Mouse (Mus musculus): ENCODE data around the gene Ankib1. TPM values are rescaled to one million over a fixed set of nuclear protein-coding genes. Genes with fewer than 3 reads are reported as not detected.
"Not testable (repeated sequence)": the region's sequence is repeated elsewhere in the genome, so short reads cannot be mapped to it uniquely, and the experiment has no call there.

Ankib1 gene
- polyA plus RNA-seq (2015; fragmentation: Nextera tagmentation; extraction: Ambion mirVana): 20.1 and 20.9 TPM in 2 replicates

DNA sequence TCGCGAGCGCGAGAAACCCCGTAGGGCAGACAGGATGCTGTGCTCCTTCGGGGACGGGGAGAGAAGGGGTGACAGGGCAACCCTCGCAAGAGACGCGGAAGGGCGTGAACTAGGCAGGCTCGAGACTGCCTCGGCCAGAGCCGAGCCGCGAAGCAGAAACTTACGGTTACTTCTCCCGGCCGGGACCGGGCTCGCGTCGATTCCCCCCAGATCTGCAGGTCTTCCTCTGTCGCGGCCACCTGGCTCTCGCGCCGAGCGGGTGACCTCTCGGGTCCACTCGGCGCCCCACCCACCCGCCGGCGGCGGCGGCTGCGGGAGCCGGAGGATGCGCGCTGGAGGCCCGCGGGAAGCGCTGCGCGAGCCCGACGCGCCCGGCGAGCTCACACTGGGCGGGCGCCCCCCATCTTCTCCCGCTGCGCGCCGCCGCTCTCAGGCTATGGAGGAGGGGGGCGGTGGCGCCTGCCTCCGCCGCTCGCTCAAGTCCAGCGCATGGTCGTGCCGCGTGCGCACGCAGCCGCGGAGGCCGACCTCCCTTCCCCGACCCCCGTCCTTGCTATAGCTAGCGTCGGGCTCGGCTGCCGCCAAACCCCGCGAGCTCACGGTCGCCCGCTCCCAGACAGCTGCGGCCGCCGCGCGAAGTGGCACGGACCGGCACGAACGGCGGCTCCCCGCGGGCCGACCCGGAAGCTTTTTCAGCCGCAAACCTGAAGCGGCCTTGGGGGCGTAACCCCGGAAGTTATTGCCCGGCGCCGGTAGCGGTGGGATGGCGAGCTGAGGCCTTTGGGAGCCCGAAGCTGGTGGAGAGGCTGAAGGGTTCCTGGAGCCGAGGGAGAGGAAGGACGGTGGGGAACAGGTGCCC lies at the start of gene Ankib1, which contains the start of gene Krit1:
Gene Ankib1, minus strand, starts transcription at position 493 of the 859 bp plus-strand sequence.
Gene Krit1, plus strand, starts transcription at position 752 of the 859 bp plus-strand sequence.
- H3K36me3 ChIP-seq: no peaks in the 10 kb centered on the region
- peak; percentile 97 for ATAC-seq (replicated peaks)

DNA sequence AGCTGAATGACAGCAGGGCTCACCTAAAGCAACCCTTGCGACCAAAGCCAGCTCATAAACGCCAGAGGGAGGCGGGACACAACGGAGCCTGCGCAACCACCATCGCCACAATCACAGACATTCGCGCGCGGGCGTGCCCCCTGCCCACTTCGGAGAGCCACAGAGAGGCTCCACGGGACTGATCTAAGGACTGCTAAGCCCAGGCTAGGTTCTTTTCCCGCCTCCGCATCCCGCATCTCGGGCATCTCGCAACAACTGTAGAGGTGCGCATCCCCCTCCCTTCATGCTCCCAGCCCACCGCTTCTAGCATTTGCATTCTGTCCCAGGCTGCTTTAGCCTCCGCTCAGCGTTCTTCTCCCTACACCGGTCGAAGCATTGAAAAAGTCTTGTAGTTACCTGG lies 42.3 kb upstream of the Ankib1 start, which contains the start of gene Lrrd1:
Gene Lrrd1, plus strand, starts transcription at position 148 of the 400 bp plus-strand sequence.
- peak; percentile 35 for ATAC-seq (replicated peaks)
- Histone ChIP-seq H3K27me3 (no peaks in the 10 kb centered on the region), H3K27ac (replicated peaks) (no peak within 1 kb of the TSS), H3K4me2 (replicated peaks) (peak within 1 kb of the TSS; percentile 53), H3K9ac (replicated peaks) (peak within 1 kb of the TSS; percentile 33), H3K9me3 (no peaks in the 10 kb centered on the region), H3K4me3 (peak within 1 kb of the TSS; percentile 34), H3K36me3 (peaks cover 17% of the 10 kb centered on the region), H3K4me1 (0 out of 2 replicates have a peak, but pooled peaks cover 5% of the 10 kb centered on the region)
- WGBS: 9% methylated on average over 24 of the region's 24 CpGs

More for the DNA sequence above, at the start of gene Ankib1, which contains the start of gene Krit1:
- H3K4me2 ChIP-seq (replicated peaks): peak within 1 kb of the TSS; percentile 89
- H3K9me3 ChIP-seq: no peaks in the 10 kb centered on the region
- H3K27me3 ChIP-seq: no peaks in the 10 kb centered on the region
- peak within 1 kb of the TSS; percentile 88 for H3K9ac ChIP-seq (replicated peaks)
- peaks cover 37% of the 10 kb centered on the region for H3K4me1 ChIP-seq
- H3K27ac ChIP-seq (replicated peaks): peak within 1 kb of the TSS; percentile 93
- under 1% methylated on average over 100 of the region's 109 CpGs for WGBS
- peak within 1 kb of the TSS; percentile 93 for H3K4me3 ChIP-seq

DNA sequence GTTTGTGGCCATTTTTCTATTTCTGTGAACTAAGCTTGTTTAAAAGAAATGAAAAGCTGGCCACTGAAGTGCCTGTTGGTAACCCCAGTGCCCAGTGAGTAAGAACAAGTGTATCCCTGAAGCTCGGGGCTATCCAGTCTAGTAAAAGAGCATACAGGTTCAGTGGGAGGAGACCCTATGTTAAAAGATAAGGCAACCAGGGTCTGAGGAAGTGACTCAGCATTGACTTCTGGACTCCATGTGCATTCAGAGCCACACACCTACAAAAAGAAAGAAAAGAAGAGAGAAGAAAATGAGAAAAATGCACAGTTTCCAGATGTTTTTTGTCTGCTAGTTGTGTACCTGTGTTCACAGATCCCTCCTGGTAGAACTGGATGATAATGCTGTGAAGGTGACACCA lies 31.4 kb upstream of the Ankib1 start:
- Histone ChIP-seq H3K4me3 (no peak overlapping the region), H3K9ac (replicated peaks) (no peak overlapping the region), H3K4me1 (no peaks in the 10 kb centered on the region), H3K36me3 (peaks cover 59% of the 10 kb centered on the region), H3K27me3 (no peaks in the 10 kb centered on the region), H3K9me3 (0 out of 2 replicates have a peak, but pooled peaks cover 4% of the 10 kb centered on the region), H3K4me2 (replicated peaks) (no peak overlapping the region), H3K27ac (replicated peaks) (no peak overlapping the region)
- ATAC-seq (replicated peaks): no peak
- WGBS: 91% methylated on average over 1 of the region's 1 CpGs

DNA sequence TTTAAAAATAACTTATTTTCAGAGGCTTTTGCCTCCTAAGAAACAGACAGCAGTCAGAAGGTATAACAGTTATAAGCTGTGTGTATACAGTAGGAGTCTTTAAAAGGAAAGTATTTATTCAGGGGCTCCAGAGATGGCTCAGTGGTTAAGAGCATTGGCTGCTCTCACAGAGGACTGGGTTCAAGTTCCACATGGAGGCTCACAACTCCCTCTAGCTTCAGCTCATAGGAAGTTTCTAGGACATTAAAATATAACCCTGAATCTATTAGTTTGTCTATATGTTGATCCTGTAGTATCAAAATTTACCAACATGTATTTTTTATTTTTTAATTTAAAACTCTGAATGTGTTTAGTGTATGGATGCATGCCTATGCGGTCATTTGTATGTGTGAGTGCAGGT lies 5.7 kb upstream of the Ankib1 start:
- WGBS: 94% methylated on average over 1 of the region's 1 CpGs
- Histone ChIP-seq H3K9ac (replicated peaks) (no peak overlapping the region), H3K4me1 (peaks cover 14% of the 10 kb centered on the region), H3K4me2 (replicated peaks) (no peak overlapping the region), H3K27me3 (no peaks in the 10 kb centered on the region), H3K4me3 (no peak overlapping the region), H3K36me3 (peaks cover 24% of the 10 kb centered on the region), H3K9me3 (no peaks in the 10 kb centered on the region), H3K27ac (replicated peaks) (no peak overlapping the region)
- no peak for ATAC-seq (replicated peaks)

DNA sequence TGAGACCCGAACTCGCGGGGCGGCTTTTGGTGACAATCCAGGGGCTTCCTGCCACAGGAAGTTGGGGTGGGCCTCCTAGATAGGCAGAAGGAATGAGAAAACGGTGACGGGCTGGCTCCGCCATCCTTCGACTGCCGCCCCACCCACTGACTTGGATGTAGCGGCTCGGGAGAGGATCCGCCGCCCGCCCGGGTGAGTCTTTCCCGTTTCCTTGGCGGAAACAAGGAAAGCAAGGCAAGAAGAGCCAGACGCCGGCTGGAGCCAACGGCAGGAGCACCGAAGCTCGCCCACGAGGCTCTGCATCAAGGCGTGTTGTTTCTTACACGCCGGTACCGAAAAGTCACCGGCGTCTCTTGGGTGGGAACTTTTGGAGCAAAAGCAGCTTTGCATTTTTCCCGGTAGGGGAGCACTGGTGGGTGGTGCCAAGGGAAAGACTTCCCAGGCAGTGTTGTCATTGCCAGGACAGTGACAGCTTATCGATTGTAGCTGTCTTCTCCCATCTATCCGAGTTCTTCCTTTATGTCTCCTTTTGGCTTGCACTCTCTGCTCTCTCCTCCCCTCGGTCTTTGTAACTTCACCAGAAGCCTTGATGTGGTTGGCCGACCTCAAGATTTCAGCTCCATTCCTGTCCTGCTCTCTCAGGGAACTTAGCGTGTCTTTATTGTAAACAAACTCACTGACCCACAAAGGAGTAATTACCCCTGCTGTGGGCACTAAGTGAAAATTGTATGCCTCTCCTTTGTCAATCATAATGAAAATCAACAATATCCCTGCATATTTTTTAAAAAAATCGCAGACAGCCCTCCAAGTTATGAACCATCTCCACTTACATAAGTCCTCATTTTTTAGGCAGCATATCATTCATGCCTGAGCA lies 804 bp upstream of the Ankib1 start:
- Histone ChIP-seq H3K27ac (replicated peaks) (peak overlapping the region; percentile 93), H3K27me3 (no peaks in the 10 kb centered on the region), H3K4me2 (replicated peaks) (peak overlapping the region; percentile 89), H3K36me3 (no peaks in the 10 kb centered on the region; the same call in 1 of the 2 replicates), H3K4me3 (peak overlapping the region; percentile 93), H3K9me3 (no peaks in the 10 kb centered on the region), H3K9ac (replicated peaks) (peak overlapping the region; percentile 88), H3K4me1 (peaks cover 37% of the 10 kb centered on the region)
- WGBS: under 1% methylated on average over 36 of the region's 36 CpGs
- peak; percentile 85 for ATAC-seq (replicated peaks)

DNA sequence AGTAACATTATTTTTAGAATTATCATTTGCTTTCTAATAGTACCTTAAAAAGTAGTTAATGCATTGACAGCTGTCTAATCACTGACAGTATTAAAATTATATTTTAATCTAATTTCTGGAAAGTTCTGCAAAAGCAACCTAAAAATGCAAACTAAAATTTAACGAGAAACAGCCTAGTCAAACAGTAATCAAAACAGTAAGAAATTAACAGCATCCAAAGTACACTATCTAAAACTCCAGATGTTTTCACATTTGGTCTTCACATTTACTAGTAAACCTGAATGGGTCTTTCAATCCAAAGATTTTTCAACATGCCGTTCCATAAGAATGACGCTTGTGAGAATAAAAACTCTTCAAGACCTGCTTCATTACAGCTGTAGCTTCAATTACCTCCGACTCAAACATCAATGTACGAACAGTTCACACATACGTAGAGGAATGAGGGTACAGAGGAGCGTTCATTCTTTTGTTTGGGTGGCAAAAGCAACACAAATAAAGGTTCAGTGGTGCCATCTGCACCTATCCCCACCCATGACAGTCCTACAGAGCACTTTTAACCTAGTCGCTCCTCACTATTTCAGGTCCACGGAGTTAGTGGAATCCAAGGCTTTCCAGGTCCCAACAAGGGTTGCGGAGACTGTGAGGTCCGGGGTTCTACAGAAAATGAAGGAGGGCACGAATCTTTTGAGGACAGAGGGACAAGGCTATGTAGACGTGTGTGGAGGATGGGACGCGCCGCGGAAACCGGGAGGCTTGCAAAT lies 873 bp downstream of the Ankib1 start:
- Histone ChIP-seq H3K4me3 (peak overlapping the region; percentile 93), H3K27me3 (no peaks in the 10 kb centered on the region), H3K9ac (replicated peaks) (peak overlapping the region; percentile 88), H3K27ac (replicated peaks) (peak overlapping the region; percentile 93), H3K36me3 (no peaks in the 10 kb centered on the region), H3K9me3 (no peaks in the 10 kb centered on the region), H3K4me2 (replicated peaks) (peak overlapping the region; percentile 89), H3K4me1 (peaks cover 37% of the 10 kb centered on the region)
- WGBS: 4% methylated on average over 18 of the region's 18 CpGs
- ATAC-seq (replicated peaks): peak; percentile 2; the same call in 1 of the 2 replicates

DNA sequence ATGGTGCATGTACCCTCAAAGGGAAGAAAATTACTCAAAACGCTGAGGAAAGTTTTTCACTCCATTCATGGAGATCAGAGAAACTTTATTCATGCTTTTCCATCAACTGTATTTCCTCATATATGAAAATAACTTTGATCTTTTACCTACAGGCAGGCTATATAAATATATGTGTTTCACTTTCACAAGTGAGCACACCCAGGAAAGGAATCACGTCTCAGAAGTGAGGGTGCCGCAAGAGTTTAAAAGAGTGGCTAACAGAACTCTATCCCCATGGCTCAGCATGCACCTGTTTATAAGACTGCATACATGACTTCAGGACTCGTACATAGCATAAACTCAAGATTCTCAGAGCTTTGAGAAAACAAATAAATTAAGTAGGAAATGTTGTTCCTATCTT lies 1.8 kb downstream of the Ankib1 start:
- ATAC-seq (replicated peaks): no peak
- Histone ChIP-seq H3K27me3 (no peaks in the 10 kb centered on the region), H3K4me3 (no peak overlapping the region), H3K9ac (replicated peaks) (no peak overlapping the region), H3K36me3 (no peaks in the 10 kb centered on the region), H3K9me3 (no peaks in the 10 kb centered on the region), H3K4me1 (peaks cover 37% of the 10 kb centered on the region), H3K27ac (replicated peaks) (no peak overlapping the region), H3K4me2 (replicated peaks) (peak overlapping the region; percentile 27; the same call in 1 of the 2 replicates)
- WGBS: 80% methylated on average over 4 of the region's 4 CpGs

DNA sequence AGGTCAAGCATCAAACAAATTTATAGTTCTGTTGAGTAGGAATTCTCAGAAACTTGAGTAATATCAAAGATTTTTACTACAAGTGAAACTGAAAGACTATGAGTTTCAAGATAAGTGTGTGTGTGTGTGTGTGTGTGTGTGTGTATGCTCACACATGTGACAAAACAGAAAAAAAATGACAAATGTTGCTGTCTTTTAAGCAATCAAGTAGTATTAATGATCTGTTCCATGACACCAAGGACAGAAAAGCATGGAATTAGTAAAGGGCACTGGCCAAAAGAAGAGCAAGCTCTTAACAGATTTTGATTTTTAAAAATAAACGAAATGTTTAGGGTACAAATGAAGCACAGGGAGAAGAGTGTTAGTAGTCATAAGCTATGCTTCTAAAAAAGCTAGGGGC lies 2.7 kb downstream of the Ankib1 start:
- no peak overlapping the region for H3K27ac ChIP-seq (replicated peaks)
- H3K4me2 ChIP-seq (replicated peaks): no peak overlapping the region
- H3K4me1 ChIP-seq: peaks cover 32% of the 10 kb centered on the region
- H3K9me3 ChIP-seq: no peaks in the 10 kb centered on the region
- no peaks in the 10 kb centered on the region for H3K27me3 ChIP-seq
- H3K4me3 ChIP-seq: no peak overlapping the region
- H3K36me3 ChIP-seq: no peaks in the 10 kb centered on the region
- H3K9ac ChIP-seq (replicated peaks): no peak overlapping the region
- ATAC-seq (replicated peaks): no peak
- 78% methylated on average over 1 of the region's 1 CpGs for WGBS

DNA sequence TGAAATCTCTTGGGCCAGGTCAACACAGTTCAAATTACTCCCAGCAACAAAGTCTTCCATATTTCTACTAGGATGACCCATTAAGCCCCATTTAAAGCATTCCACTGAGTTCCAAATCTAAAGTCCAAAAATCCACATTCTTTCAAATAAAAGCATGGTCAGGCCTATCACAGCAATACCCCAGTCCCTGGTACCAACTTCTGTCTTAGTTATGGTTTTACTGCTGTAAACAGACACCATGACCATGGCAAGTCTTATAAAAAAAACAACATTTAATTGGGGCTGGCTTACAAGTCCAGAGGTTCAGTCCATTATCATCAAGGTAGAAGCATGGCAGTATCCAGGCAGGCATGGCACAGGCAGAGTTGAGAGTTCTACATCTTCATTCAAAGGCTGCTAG lies 4.1 kb downstream of the Ankib1 start:
- not testable (repeated sequence) for H3K9ac ChIP-seq (replicated peaks); H3K9me3 ChIP-seq; H3K27me3 ChIP-seq; H3K27ac ChIP-seq (replicated peaks); H3K4me3 ChIP-seq; H3K36me3 ChIP-seq; ATAC-seq (replicated peaks); H3K4me2 ChIP-seq (replicated peaks)
- peaks cover 24% of the 10 kb centered on the region for H3K4me1 ChIP-seq

DNA sequence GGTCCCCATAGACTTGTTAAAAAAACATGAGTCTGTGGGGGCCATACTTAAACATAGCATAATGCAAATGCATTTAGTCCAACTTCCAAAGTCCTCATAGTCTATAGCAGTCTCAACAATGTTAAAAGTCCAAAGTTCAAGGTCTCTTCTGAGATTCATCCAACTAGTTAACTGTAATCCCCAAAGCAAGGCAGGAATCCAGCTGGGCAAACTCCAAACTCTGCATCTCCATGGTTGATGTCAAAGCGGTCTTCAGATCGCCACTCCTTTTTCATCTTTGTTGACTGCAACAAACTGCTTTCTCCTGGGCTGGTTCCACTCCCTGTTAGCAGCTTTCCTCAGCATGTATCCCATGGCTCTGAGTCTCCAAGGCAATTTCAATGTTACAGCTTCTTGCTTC lies 5.6 kb downstream of the Ankib1 start:
- H3K4me2 ChIP-seq (replicated peaks); H3K36me3 ChIP-seq; H3K9me3 ChIP-seq; H3K9ac ChIP-seq (replicated peaks); H3K4me3 ChIP-seq; H3K27me3 ChIP-seq; ATAC-seq (replicated peaks); H3K27ac ChIP-seq (replicated peaks): not testable (repeated sequence)
- H3K4me1 ChIP-seq: peaks cover 22% of the 10 kb centered on the region
- 100% methylated on average over 2 of the region's 2 CpGs for WGBS

DNA sequence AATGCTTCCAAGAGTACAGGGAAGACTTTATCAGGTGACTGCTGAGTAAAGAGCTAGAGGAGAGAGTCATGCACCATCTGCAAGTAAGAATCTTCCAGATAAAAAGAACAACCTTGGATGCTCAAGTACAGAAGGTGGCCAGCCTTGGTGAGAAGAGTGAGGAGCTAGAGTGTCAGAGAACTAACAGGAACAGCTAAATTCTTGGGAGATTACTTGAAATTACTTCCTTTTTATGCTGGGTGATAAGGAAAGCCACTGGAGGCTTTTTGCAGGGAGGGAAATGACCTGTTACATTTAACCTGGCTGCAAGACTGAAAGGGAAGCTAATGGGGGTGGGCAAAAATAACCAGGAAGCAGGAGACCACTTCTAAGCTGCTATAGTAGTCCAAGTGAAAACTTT lies 11.7 kb downstream of the Ankib1 start:
- Histone ChIP-seq H3K9ac (replicated peaks) (no peak overlapping the region), H3K4me3 (no peak overlapping the region), H3K27ac (replicated peaks) (no peak overlapping the region), H3K4me2 (replicated peaks) (no peak overlapping the region), H3K27me3 (no peaks in the 10 kb centered on the region), H3K9me3 (no peaks in the 10 kb centered on the region), H3K36me3 (0 out of 2 replicates have a peak, but pooled peaks cover 4% of the 10 kb centered on the region), H3K4me1 (no peaks in the 10 kb centered on the region)
- ATAC-seq (replicated peaks): no peak

Measured in forebrain, embryonic 15.5 days (tissue).